Mouse (Mus musculus): ENCODE measurements around the gene Mtif2. TPM values are rescaled to one million over a fixed set of nuclear protein-coding genes. Genes with fewer than 3 reads are reported as not detected.
"Not testable (repeated sequence)": the region's sequence is repeated elsewhere in the genome, so short reads cannot be mapped to it uniquely, and the experiment has no call there.

The Mtif2 gene
- total RNA-seq (2021): 10 to 100 TPM; 28.3 to 31.5 TPM
- long read RNA-seq, experiment 1, transcript Mtif2-202 (14 exons, 2,741 nt): major isoform, 8 of 25 reads
- long read RNA-seq, experiment 1, partial matches to known transcripts: 2 of 25 reads
- long read RNA-seq, experiment 1, other reads (novel, unspliced or antisense): 15 of 25 reads
- long read RNA-seq, experiment 2, transcript Mtif2-202 (14 exons, 2,741 nt): major isoform, 5 of 11 reads
- long read RNA-seq, experiment 2, partial matches to known transcripts: 0 of 11 reads
- long read RNA-seq, experiment 2, other reads (novel, unspliced or antisense): 6 of 11 reads

DNA sequence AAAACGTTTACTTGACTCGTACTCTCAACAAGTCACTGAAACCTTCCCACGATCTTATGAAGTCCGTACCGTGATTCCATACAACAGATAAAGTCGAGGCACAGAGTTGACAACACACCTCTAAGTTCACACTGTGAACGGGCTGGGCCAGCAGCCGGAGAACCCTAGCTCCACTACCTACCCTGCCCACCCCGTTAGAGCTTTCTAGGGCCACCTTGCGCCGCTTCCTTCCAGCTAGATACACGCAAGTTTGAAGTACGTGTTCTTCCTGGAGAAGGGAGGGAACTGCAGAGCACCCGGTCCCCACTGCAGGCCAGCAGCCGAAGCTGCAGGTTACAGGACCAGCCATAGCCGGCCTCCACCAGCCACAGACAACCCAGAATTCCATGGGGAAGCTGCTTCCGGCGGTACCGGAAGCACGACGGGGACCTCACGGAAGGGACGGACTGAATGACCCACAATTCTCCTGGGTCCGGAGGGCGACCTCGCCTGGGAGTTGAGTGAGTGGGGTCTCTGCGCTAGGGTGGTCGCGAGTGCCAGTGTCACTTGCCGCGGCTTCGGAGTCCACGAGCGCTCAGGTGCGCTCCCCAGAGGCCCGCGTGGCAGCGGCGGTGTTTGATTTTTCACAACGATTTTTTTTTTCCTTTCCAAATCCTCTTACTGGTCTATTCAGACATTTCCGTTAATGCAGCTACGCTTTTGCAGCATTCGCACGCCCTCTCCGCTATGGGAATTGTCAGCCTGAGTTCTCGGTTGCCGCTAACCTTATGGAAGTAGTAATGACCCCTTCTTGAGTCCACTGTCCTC, at the start of gene Mtif2:
Mtif2 (plus strand) TSS at position 421 of the 807 bp plus-strand sequence.
- peak; percentile 74 to 82 for DNase-seq (ENCODE audit: low spot score in 2 of 2)

DNA sequence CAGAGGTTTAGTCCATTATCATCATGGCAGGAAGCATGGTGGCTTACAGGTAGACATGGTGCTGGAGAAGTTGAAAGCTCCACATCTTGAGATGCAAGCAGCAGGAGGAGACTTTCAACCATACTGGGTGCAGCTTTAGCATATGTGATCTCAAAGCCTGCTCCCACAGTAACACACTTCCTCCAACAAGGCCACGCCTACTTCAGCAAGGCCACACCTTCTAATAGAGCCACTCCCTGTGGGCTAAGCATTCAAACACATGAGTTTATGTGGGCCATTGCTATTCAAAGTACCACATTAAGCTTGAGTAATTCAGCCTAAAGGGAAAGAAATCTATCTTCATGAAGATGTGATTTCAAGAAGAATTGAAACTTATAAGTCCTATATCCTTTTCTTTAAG, 33.1 kb upstream of the Mtif2 start:
- DNase-seq (ENCODE audit: low spot score in 2 of 2): no peak

DNA sequence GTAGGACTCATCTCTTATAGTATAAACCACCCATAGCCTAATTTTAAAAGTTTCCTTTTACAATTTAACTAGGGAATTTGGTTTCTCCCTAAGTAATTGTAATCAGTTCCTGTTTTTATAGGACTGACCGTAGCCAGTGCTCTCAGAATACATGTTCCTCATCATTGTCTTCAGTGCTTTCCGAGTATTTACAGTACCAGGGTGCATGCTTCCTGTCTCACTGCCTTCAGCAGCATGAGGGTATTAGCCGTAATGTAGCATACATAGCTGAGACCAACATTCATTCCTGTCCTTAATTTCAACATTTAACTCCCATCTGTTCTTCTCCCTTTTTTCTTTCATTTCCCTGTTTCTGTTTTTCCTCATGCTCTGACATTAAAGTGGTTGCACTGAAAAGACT, 29.2 kb upstream of the Mtif2 start:
- DNase-seq (ENCODE audit: low spot score in 2 of 2): no peak

DNA sequence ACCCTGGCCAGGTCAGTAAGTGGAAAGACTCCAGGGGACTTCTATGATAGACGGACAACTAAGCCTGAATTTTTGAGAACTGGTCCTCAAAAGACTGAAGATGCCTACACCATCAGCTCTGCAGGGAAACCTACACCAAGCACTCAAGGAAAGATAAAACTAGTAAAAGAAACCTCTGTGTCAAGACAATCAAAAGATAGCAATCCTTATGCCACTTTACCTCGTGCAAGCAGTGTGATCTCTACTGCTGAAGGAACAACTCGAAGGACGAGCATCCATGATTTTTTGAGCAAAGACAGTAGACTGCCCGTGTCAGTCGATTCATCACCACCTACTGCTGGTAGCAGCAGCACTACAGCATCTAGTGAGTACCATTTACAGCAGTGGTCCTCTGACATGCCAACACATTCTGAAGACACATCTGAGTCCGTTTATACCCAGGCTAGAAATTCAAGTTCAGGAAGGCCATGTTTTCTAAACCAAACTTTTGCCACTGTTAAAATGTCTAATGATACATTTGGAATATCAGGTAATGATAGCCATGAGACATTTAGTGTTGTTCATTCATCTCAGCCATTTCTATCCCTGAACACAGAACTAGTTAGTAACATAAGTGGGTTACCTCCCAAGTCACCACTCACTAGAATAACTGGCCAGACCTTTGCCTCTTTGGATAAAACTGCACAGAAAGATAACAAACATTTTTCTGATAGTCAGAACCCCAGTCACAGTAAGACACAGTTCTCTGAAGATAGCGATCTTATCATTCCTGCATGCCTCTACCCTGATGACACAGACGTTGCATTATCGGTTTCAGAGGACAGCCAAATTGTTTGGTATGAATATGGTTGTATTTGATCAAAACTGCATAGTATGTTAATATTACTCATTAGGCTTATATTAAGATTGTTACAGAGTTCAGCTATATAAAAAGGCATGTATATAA, 22.0 kb upstream of the Mtif2 start:
- no peak for DNase-seq (ENCODE audit: low spot score in 2 of 2)

DNA sequence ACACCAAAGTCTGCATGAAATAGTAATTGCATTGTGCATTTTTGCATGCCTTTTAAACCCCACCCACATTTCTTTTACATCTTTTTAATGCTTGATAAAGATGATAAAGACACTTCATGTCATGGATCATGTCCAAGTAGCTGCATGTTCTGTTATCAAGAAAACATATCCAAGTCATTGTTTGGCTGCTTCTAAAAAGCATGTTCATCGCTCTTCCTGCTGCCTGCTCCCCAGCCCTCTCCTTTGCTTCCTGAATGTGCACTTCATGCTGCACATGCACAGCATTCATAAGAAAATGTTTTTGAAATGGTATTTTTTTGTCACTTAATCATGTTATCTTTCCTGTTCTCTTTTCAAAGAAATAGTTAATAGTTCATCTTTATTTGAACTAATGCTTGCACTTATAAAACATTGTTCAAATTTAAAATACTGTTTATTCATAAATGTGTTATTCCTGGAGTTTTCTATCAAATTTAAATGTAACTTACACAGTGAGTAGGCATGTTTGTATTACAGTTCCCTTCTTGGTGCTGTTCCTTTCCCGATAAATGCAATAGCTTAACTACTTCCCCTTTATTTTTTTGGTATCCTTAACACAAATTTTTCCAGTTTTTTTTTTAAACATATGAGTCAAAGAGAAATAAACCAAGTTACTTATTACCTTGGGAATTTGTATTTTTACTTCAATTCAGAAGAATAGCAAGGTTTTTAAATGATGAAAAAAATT, 21.1 kb upstream of the Mtif2 start:
- DNase-seq (ENCODE audit: low spot score in 2 of 2): no peak

DNA sequence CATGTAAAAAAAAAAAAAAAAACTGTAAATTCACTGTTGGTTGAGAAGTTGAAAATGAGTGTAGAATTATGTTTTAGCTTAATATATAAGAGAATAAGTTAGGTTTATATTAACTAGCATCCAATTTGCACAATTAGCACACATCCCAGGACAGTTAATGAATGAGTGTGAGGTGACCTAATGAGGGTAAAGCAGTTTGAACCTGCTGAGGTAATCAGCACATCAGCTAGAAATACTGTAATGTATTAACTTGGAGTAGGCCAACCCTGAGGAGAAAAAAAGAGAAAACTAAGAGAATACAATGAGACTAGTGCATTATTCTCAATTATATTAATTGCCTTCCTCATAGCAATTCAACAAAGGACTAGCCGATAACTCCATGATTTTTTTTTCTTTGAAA, 16.8 kb upstream of the Mtif2 start:
- DNase-seq (ENCODE audit: low spot score in 2 of 2): no peak

DNA sequence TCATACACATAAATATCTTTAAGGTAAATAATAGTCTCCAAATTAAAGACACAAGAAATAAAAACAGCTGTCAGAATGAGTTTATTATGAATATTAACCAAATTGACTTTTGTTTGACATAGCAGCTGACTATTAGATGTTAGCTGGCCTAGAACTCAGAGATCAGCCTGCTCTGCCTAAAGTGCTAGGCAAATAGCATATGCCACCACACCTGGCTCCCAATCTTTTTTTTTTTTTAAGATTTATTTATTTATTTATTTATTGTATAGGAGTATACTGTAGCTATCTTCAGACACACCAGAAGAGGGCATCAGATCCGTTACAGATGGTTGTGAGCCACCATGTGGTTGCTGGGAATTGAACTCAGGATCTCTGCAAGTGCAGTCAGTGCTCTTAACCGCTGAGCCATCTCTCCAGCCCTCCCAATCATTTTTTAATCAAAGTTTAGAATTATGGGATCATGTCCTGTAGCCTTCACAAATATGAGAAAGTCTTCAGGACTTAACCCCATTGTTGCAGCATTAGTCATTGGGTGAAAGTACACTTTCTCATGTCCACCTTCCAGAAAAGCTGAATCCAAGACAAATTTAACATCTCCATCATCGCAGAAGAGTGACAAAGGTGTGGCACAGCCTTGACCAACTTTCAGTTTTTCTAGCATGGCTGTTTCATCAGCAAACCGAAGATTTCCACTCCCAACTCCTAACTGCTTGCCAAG, 13.2 kb upstream of the Mtif2 start:
- DNase-seq (ENCODE audit: low spot score in 2 of 2): no peak

DNA sequence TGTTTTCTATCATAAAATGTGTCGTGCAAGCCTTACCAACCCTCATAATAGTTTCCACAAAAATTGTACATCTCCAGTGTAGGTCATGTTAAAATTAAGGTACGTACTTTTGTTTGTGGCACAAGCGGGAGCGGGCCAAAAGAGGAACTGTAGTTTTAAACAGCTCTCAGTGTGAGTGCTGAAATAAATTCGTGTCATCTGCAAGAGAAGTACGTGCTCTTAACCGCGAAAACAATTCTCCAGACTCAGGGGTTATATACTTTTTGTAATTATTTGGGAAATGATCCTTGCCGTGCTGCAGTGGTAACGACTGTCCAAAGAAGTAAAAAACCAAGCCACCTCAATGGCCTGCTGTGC, 11.9 kb upstream of the Mtif2 start:
- DNase-seq (ENCODE audit: low spot score in 2 of 2): no peak

DNA sequence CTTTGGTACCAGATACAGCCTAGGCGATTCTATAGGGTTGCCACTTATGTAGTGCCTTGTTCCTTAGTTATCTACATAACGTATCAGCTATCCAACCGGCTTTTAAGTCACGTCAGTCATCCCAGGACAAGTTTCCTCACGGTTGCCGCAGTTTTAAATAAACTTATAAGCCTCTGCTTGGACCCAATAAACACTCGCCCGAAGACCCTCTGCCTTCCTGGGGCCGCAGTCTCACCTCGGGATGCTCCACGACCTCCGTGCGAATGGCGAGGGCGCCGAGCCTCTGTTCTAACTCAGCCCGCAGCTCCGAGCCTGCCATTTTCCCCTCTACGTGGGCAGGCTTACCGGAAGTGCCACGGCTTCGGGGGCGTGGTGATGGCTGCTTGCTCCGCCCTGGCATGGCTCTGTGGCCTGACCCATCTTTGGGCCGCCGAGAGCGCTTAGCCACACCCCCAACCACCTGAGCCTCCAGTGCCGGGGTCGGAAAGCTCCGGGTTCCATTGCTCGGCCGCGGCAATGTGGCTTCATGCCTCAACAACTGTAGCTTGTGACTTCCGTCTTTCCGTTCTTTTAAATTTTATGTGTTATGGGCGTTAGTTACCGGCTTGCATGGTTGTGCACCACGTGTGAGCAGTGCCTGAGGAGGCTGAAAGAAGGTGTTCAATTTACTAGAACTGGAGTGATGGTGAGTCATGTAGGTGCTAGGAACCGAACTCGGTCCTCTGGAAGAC, 11.4 kb upstream of the Mtif2 start, which contains the start of gene Prorsd1:
Prorsd1 (minus strand) TSS at position 352 of the 731 bp plus-strand sequence.
- DNase-seq (ENCODE audit: low spot score in 2 of 2): peak; percentile 55 to 58

DNA sequence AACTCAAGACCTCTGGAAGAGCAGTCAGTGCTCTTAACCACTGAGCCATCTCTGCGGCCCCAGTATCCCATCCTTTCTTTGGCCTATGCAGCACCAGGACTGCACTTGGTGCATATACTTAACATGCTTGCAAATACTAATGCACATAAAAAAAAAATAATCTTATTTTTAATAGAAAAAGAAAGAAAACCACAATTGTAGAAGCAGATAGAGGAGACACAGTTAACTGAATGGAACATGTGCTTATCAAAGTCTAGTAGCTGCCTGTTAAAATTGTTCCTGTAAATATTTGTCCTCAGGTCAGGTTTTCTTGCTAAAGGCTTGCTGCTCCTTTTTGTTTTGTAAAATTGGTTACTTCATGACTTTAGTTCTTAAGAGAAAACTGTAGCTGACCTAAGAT, 12.0 kb downstream of the Mtif2 start:
- no peak for DNase-seq (ENCODE audit: low spot score in 2 of 2)

DNA sequence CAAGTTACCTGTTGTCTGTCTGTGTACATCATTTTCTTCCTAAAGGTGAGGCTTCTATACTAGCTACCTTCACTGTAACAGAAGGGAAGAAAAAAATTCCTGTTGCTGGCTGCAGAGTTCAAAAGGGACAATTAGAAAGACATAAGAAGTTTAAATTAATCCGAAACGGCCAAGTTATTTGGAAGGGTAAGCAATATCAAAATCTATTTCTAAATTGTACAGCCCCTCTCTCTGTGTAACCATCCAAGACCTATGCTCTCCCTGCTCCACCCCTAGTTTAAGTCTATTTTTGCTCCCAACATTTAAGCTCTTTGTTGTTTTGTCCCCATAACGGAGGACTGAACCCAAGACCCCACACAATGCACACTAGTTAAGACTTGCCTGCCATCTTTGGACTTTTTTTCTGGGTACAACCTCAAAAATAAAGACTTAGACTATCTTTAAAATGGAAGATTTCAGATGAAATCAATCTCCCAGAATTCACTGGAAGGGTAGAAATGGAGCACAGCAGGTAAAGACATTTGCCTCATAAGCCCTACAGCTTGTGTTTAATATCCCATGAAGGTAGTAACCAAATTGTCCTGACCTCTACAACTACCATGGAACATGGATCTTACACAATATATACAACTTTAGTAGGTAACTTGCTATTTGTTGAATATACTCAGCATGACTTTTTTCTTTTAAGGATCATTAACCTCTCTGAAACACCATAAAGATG, 18.2 kb downstream of the Mtif2 start:
- DNase-seq (ENCODE audit: low spot score in 2 of 2): no peak

DNA sequence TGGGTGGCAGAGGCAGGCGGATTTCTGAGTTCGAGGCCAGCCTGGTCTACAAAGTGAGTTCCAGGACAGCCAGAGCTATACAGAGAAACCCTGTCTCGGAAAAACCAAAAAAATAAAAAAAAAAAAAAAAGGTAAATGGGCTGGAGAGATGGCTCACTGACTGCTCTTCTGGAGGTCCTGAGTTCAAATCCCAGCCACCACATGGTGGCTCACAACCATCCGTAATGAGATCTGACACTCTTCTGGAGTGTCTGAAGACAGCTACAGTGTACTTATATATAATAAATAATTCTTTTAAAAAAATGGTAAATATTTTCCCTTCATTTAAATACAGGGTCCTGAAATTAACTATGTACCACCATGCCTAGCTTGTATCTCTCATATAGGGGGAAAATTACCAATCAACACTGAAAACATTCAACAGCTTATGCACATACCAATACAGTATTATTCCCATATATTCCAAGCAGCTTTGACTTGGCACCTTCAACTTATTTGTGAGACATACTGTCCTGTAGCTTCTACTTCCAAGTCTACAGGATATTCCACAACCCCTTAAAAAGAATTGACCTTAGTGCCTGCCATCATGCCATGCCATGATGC, 19.0 kb downstream of the Mtif2 start:
- not testable (repeated sequence) for DNase-seq (ENCODE audit: low spot score in 2 of 2)

DNA sequence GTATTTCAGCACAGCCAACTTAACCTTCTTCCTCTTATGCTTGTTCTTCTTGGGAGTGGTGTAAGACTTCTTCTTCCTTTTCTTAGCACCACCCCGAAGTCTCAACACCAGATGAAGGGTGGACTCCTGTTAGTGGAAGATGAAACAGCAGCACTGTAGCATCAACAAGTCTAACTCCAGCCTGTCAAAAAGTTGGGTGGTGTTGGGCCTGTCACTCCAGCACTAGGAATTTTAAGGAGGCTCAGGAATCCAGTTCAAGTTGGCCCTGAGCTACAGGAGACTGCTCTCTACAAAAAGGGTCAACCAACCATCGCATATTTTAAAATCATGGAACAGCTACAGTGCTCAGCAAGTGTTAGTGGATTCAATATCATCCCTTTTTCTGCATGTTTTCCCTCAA, 20.1 kb downstream of the Mtif2 start:
- not testable (repeated sequence) for DNase-seq (ENCODE audit: low spot score in 2 of 2)

DNA sequence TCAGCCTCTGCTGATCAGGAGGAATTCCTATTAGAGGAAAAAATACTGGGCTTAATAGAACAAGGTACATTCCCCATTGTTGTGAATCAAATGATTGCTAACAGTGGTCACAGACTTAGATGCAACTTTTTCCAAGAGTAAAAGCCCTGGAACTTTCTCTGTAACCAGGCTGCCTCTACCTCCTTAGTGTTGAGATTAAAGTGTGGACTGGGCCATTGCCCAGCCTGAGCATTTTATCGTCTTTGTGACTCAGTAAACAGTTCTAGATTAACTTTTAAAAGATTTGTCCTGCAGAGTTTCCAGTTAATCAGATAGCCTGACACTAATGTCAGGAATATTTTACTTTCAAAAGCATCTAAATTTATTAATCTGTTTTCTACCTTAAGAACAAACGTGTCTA, 20.6 kb downstream of the Mtif2 start:
- no peak for DNase-seq (ENCODE audit: low spot score in 2 of 2)

DNA sequence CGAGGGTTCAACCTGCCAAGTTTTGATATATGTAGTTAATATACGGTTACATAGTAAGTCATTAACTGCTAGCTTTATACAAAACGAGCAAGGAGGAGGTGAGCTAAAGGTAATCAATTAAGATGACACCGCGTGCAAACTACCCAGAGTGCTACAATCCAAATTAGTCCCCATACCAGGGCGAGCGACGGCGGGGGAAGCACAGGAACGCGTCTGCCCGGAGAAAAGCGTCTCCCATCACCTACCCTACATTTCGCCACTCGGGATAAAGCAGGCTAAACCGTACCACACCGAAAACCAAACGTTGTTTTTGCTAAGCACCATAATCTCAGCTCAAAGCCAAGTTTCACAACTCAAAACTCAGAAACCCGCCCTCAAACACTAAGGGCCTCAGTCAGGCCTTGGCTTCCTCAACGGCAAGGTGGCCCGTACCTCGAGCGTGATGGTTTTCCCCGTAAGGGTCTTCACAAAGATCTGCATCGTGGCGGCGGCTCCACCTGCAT, 21.1 kb downstream of the Mtif2 start:
- DNase-seq (ENCODE audit: low spot score in 2 of 2): no peak

DNA sequence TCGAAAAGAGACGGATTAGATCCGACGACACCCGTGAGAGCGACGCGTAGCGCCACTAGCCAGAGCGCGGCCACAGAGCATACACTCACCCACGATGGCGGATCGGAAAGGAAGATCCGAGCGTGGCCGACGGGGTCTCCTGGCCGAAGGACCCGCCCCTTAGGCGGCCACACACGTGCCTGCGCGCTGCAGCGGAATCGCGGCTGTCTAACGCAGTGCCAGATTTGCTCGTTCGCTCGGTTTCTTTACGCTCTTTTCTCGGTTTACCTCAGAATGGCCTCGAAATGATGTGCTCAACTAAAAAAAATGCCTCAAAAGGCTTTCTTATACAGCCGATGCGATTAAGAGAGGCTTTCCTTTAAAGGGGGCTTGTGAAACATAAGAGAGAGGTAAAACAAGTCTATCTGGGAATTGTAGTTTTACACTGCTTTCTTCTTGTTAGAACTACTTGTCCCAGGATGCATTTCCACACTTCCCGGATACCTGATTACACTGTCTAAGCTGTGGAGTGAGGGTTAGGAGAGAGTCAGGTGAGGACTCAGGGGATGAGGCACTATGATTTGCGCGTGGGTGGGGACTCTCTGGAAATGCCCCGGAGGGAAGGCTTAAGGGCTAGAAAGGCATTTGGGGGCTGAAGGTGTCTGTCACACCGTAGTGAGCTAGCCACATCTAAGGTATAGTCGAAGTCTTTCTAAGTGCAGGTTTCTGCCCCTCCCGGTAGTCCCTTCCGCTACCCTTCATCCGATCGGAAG, 21.7 kb downstream of the Mtif2 start, which contains the start of the genes Clhc1 and Rps27a:
Clhc1 (plus strand) TSS at position 199 of the 752 bp plus-strand sequence.
Rps27a (minus strand) TSS at position 358 of the 752 bp plus-strand sequence.
- DNase-seq (ENCODE audit: low spot score in 2 of 2): peak; percentile 93 to 94

Measured in left cerebral cortex, adult 18-20 months (tissue).